Mouse (Mus musculus) gastrocnemius, adult 8-10 months (tissue): Measurements from ENCODE around the gene Helt. TPM values are rescaled to one million over a fixed set of nuclear protein-coding genes. Genes with fewer than 3 reads are reported as not detected.

Experiments used
- total RNA-seq, 4 experiments: library from RNA; stranded (reverse); gene quantifications; 2 replicates each; pipeline ENCODE4 v1.2.4; 2022

The Helt gene
- total RNA-seq, 4 experiments from 2014 or later = 0.75 to 1.7 (median 1.0) TPM

Other genes with a start within 250 kb of the Helt start
- 10 to 100 TPM; 13.5 to 17.4 (median 14.5) TPM for gene Cfap97, start 142.9 kb downstream of the Helt start, total RNA-seq
- gene Snx25, start 142.5 kb downstream of the Helt start, total RNA-seq = 1 to 10 TPM; 5.1 to 7.0 (median 6.2) TPM
- gene Slc25a4, start 83.4 kb downstream of the Helt start, total RNA-seq = 1,000 to 10,000 TPM; 2,862 to 3,030 (median 2,917) TPM
- gene Acsl1, start 176.4 kb upstream of the Helt start, total RNA-seq = 100 to 1,000 TPM; 225 to 268 (median 235) TPM